Mouse (Mus musculus): ENCODE data around the gene Klf11.
"Not testable (repeated sequence)": the region's sequence is repeated elsewhere in the genome, so short reads cannot be mapped to it uniquely, and the experiment has no call there.

Klf11 gene

DNA sequence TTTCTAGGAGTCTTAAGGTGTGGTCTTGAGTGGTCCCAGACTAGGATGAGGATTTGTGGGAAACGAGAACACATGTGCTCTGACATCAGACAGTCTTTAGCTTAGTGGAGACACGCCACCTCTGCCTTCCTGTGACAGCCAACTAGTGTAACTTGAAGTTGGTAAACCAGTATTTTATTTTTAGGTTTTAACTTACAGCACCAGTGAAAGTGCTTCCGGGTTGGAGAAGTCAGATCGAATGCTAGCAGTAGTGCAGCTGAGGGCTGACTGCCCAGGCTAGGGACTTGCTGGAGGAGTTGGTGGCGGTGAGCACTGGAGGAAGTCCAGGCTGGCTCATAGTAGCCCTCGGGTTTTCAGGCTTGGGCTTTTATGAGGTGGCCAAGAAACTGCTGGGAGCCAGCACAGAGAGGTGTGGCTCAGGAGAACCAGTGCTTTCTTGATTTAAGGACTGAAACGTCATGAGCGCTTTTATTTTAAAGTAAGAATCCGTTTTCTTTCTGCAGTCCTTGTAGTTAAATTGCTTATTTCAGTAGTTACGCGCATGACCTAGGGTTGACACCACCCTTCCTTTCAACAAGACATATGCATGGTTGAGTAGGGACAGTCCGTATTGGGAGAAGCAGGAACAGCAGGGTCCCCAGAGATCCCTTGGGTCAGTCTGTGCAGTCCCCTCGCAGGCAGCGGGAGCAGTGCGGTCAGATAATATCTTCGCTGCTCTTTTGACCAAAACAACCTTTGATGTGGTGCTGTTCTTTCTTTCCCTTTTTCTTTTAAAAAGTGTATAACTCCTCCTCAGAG is 3.2 kb downstream of the Klf11 start:
- DNase-seq (ENCODE audit: low spot score), result no peak

DNA sequence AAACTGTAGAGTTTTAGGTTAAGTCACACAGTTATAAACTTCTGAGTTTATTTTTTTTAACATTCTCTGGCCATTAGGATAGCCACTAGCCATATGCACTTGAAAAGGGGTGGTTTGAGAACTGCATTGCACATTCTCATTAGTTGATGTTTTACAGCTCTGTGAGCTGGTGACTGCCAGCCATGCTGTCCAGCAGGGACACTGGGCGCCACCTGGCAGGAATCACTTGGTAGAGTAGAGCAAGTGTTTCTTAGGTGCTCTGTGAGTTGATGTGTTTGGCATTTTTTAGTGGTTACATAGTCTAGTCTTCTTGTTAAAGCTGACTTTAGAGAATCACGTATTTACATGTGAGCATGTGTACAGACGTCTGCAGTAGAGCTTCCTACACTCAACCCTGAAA is 5.4 kb downstream of the Klf11 start:
- DNase-seq (ENCODE audit: low spot score), result no peak

DNA sequence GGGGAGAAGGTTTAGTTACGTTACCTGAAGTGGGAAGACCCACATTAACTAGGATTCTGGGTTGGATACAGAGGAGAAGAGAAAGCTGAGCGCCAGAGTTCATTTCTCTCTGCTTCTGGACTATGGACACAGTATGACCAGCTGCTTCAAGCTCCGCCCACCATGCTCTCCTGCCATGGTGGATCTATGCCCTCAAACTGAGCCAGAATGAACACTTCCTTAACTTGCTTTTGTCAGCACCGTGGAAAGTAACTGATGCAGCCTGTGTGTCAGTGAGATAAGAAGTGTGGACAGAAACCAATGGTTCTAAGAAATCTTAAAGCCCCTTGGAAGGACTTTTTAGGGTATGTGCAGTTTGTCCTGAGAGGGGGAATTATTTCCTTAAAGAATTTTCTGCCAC is 7.9 kb downstream of the Klf11 start:
- DNase-seq (ENCODE audit: low spot score), result no peak

DNA sequence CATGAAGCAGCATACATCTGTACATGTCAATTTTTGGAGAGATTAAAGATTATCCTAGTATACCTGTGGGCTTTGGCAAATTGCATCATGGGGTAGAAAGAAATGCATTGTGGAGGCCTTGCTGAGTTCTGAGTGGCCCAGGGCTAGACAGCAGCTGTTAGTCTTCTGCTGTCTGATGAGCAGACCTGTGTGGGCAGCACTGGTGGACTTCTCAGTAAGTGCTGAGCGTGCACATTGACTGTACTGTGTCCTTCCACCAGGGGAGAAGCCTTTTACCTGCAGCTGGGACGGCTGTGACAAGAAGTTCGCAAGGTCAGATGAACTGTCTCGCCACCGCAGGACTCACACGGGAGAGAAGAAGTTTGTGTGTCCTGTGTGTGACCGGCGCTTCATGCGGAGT is 8.8 kb downstream of the Klf11 start:
- no peak for DNase-seq (ENCODE audit: low spot score)

DNA sequence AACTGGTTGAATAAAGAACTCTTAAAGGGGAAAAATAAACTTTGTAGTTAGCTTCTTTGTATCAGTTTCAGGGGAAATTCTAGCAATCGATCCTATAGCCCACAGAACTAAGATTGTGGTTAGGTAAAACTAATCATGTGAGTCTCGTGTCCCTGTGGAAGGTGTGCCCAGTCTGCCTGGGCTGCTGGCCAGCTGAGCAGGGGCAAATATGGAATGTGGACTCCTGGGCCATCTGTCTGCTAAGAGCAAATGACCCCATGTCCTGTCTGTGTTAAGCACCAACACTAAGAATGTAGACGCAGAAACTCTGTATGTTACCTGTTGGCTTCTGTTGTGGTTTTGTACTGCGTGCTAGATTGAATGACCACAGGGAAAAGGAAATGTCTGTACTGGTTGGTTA is 10.0 kb downstream of the Klf11 start:
- no peak for DNase-seq (ENCODE audit: low spot score)

DNA sequence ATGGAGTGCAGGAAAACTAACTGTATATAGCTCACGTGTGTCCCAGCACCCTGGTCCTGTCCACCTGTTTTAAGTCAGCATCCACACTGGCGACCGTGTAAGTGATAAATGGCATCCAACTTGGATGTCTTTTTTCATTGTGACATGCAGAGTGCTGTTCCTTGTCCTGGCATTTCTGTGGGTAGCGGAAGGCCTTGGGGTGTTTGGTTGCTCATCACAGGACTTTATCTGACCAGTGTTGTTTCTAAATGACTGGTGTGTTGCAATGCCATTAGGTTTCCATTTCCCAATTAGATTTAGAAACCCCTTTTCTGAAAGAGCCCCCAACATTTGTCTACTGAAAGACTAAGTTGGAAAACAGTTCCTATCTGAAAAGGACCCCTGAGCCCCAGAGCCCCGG is 11.1 kb downstream of the Klf11 start:
- no peak for DNase-seq (ENCODE audit: low spot score)

DNA sequence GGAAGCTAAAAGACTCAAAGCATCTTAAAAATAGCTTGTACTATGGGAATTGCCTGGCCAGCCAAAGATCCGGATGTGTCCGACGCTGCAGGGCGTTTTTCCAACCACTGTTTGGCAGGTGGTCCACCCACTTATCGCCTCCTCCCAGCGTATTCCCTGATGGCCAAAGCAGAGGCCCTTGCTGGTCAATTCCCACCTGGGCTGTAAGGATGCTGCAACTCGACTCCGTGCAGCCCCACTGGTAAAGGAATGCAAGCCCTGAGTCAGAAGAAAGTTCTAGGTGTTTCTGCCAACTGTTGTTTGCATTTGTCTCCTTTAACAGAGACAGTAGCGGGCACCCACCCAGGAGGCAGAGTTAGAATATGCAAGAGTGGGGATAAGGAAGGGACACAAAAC is 29.0 kb downstream of the Klf11 start:
- DNase-seq (ENCODE audit: low spot score), result peak; percentile 42

DNA sequence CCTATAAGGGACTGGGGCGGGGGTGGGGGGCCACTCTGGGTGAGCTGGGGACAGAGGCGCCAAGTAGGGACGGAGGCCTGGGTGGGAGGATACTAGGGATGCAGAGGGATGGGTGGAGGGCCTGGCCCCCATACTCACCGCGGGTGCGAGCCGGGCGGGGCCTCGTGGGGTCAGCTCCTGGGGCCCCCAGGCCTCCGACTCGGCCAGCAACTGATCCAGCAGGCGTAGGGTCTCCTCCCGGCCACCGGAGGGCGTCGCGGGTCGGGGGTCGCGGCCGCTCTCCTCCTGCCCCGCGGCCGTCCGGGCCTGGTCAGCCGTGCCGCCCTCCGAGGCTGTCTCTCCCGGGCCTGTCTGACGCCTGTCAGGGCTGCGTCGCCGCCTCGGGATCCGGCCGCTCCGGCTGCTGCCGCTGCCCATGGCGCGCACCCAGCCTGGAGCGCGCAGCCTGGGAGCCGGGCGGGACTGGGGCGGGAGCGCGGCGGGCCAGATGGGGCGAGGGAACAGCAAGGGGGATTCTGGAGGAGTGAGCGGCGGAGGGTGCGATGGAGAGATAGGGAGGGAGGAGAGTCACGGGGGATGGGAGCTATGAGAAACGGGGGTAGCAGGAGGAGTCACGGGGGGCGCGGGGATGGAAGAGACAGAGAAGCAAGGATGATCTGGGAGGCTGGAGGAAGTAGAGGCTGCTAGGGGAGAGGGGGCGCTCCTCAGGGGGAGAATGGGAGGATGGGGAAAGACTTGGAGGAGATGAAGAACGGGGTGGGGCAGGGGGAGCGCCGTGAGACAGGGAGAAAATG is 29.6 kb downstream of the Klf11 start:
- peak; percentile 36 for DNase-seq (ENCODE audit: low spot score)

DNA sequence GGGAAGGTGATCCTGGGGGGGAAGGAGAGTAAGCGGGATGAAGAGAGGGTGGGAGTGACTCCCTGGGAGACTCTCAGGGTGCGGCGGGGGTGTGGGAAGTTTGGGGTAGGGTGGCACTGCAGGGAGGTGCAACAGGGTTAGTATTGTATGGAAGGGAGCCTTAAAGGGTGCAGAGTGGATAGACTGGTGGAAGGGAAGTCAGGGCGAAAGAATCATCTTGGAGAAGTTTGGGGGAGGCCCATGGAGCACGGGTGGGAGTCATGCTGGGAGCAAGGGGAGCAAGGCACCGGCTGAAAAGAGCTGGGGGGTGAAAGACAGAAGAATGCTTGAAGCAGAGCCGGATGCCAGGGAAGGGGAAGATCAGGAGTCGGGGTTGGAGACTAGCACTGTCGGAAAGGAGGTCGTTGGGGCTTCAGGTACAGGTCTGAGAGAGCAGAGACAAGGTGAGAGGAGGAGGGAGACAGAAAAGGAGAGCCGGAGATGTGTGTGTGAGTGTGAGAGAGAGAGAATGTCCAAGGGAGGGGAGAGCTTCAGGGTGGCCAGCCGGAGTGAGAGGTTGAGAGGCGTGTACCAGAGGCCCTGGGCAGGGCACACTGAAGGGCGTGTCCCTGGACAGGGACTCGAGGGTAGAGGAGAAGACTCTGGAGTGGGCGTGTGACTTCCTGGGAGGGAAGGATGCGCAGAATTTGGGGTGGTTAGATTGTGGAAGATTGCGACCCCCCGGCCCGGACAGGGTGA is 30.4 kb downstream of the Klf11 start, which contains the start of gene Cys1:
Gene Cys1 (minus strand): TSS at position 528 of the 738 bp plus-strand sequence.
- DNase-seq (ENCODE audit: low spot score), result peak; percentile 29

DNA sequence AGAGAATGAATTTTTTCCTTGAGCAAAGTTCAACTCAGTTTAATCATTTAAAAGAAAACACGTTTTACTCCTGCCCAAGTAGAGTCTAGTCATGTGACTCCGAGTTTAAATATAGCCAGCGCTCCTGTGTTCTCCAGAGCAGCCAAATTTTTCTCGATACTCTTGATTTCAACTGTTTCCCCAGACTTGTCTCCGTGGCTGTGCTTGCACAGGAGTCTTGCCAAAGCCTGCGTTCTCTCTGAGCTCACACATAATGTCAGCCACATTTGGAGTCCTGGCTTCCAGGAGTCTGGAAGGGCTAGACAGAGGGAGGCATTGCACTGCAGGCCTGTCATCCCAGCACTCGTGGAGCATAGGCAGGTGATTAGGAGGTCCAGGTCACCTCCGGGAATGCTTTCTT is 31.5 kb downstream of the Klf11 start:
- peak; percentile 30 for DNase-seq (ENCODE audit: low spot score)

DNA sequence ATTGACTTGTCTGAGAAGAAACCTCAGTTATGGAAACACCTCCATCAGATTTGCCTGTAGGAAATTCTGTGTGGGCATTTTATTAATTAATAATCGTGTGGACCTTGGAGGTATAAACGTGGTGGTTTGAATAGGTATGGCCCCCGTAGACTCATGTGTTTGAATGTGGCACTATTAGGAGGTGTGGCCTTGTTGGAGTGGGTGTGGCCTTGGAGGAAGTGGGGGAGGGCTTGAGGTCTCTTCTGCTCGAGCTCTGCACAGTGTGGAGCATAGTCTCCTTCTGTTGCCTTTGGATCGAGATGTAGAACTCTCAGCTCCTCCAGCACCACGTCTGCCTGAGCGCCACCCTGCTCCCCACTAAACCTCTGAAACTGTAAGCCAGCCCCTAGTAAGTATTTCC is 32.4 kb downstream of the Klf11 start:
- DNase-seq (ENCODE audit: low spot score), result no peak

DNA sequence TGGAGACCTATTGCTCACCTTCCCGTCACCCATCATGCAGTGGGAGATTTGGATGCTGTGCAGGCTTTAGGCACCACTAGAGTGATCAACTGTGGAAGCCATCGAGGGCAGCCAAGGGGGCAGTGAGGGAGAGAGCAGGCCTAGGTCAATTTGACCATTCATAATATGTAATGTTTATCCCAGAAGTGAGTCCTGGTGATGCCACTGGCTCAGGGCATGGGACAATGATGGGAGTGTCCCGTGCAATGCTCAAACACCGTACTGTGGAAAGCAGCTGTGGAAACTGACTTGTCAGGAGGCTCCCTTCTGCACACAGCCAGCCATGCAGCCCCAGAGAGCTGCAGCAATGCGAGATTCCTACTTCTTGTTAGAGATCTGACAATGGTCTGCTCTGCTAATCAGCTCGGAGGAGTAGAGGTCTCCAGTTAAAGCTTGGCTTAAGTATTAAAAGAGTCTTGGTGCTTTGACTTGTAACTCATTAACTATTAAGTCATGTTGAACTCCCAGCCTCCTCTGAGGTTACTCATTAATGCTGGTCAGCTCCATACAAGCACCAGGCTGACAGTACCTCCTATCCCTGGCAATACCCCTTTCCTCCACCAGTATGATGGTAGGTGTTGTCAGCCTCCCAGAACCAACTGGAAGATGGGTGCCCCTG is 35.1 kb downstream of the Klf11 start:
- DNase-seq (ENCODE audit: low spot score), result no peak

DNA sequence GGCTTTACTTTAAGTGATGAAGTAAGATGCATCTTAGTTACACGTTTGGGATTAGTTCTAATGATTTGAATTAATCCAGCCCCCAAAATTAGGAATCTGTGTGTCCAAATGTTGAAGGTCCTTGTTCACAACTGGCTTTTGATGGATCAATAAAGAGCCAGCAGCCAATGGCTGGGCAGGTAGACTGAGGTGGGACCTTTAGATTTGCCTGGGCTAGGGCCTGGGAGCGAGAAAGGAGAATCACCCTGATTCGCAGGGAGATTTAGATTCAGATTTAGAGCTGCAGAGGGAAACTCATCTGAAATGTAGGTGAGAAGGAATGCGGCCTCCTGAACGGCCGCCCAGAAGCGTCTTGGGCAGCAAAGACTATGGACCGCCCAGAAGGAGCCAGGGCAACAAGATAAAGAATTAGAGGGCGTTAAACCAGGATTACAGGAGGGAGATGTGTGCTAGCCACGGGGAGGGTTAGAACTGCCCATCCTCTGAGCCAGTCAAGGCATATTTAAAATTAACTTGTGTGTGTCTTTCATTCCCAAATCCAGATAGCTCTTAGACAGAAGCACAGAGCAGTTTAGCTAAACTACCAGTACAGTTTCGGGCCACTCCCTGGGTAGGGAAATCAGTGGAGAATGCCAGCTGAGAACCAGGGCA is 35.7 kb downstream of the Klf11 start:
- no peak for DNase-seq (ENCODE audit: low spot score)

DNA sequence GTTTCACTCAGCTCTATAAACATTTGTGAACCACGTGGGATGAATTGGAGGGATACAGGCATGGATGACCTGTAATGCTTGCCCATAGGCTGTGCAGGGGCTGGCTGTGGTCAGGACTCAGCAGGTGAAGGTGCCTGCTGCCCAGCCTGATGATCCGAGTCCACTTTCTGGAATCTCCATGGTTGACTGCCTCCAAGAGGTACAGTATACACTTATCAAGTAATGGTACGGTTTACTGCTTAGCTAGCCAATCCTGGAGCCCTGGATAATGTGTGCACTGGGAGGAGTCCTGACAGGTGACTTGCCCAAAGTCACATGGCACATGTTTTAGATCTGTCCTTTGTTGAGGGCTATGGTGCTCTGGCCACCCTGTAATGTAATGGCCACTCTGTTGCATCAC is 39.3 kb downstream of the Klf11 start:
- DNase-seq (ENCODE audit: low spot score), result no peak

DNA sequence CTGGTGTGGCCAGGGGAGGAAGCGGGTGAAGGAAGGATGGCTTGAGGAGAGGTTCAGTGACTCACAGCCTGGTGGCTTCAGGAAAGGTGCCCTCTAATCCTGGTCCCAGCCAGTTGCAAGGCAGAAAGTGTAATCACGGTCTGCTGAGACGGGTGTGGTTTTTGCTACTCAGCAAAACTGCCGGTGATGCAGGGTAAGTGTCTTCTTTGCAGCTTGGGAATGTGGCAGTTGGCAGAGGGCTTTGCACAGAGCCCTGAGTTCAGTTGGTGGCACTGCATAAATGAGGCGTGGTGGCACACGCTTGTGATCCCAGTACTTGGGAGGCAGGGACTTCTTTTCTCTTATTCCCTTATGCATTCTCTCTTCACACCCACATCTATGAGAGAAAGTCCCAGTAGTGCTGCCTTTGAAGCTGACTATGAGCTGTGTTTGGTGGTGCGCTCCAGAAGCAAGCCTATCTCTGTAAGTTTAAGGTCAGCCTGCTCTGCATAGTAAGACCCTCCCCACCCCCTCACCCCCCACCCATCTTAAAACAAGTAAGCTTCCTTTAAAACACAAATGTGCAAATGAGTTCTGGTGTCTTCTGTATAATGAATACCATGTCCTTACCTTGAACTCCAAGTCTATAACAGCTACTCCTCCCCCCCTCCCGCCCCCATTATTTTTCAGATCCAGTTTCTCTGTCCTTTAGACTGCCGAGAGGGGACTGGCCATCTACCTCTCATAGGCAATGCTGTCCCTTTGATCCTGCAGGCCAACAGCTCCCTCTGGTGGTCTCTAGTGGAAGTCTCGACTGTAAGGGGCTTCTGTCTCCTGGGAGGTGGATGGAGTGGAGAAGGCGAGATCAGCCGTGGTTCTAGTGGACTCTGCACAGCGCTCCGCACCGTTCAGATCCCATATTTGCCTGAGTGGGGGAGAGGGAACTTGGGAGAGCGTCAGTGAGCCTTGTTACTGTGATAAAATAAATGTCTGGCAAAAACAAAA is 45.7 kb downstream of the Klf11 start:
- peak; percentile 82 for DNase-seq (ENCODE audit: low spot score)

DNA sequence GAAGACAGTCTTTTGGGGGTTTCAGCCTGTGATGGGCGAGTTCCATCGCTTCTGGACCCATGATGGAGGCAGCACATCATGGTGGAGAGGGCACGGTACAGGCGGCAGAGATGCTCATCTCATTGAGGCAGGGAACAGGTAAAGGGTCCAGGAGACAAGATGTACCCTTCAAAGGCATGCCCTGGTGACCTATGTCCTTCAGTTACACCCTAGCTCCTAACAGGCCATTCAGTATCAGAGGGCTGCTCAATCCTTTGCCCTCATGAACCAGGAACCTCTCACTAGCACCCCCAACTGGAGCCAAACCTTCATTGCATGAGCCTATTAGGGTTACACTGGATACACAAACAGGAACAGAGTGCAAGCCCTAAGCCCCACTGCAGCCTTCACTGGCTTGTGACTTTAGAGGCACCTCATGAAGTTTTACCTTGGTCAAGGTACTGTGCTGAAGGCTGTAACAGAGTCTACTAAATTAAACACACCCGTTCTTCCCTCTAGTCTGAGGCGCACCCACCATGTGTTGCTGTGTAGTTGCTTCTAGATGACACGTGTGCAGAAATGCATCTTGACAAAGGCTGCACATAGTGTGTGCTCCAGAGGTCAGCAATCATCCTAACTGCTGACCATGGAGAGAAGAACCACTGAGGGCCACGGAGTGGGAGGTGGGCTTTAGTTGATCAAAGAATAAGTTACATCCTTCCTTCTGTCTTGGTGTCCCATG is 46.6 kb downstream of the Klf11 start:
- no peak for DNase-seq (ENCODE audit: low spot score)

DNA sequence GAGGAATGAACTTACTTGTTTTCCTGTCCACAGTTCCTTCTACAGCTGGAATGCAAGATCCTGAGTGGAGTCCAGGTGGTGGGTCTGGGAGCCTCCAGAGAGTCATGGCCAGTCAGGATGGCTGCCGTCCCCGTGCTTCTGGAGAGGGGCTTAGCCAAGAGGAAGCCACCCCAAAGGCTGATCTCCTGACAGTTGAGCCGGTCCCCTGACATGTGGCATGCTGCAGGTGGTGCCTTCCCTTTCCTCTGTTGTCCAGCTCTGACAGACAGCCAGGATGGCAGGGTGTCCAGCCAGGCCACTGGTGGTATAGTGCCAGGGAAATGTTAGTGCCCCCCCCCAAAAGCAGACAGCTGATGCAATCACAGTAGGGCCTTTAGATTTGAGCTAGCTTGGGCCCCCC is 47.4 kb downstream of the Klf11 start:
- DNase-seq (ENCODE audit: low spot score), result no peak

DNA sequence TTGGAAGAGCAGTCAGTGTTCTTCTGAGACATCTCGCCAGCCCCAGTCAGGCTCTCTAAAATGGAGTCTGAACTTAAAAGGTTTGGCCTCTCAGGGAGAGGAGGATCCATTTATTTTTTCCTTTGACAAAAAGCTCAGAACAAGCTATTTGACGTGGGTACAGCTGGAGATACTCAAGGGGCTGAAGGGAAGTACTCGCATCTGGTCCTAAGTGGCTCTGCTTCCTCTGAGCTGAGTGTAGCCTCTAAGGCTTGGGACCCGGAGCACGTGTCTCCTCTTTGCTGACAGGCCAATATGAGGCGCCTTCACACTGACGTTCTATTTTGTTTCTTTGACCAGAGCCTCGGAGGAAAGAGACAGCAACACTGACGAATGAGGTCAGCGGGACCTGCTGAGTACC is 48.5 kb downstream of the Klf11 start:
- DNase-seq (ENCODE audit: low spot score), result no peak

DNA sequence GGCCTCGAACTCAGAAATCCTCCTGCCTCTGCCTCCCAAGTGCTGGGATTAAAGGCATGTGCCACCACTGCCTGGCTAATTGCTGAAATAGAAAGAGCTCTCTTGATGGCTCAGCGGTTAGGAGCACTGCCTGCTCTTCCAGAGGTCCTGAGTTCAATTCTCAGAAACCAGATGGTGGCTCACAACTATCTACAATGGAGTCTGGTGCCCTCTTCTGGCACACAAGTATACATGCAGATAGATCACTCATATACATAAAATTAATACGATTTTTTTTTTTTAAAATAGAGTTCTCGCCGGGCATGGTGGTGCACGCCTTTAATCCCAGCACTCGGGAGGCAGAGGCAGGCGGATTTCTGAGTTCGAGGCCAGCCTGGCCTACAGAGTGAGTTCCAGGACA is 50.5 kb downstream of the Klf11 start:
- DNase-seq (ENCODE audit: low spot score), result not testable (repeated sequence)

DNA sequence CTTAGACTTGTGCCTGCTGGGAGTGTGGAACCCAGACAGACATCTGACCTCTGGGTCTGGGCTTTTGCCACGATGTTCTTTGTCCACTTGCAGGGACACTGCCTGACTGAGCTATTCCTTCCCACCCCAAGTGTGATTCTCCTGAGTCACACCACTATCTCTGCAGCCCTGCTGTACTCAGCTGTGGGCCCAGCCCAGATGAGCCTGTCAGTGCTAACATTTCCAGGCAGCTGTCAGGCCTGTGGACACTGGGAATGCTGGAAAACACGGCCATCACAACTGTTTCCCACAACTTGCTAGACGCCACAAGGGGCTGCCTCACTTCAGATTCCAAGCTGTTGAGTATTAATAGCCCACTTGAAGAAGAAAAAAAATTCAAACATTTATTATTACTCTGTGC is 51.9 kb downstream of the Klf11 start:
- DNase-seq (ENCODE audit: low spot score), result no peak
